Mouse (Mus musculus) CH12.LX (cell line): ENCODE data around the gene Inpp5b. TPM values are rescaled to one million over a fixed set of nuclear protein-coding genes. Genes with fewer than 3 reads are reported as not detected.

Experiments used
- DNase-seq: peaks from one replicate; pipeline ENCODE4 v3.0.0-alpha.2; 2013; ENCODE audit errors: extremely low read depth
- H3K27ac ChIP-seq: 2 replicates; pipeline ENCODE4 v1.5.1; 2012; ENCODE audit warnings: low read depth, mild to moderate bottlenecking, control low read depth, moderate library complexity; ENCODE audit not compliant: insufficient read depth
- H3K27me3 ChIP-seq: replicated peaks from 2 replicates; pipeline ENCODE3; 2012; ENCODE audit warnings: inconsistent platforms
- H3K36me3 ChIP-seq, 2 experiments: replicated peaks in 1 of 2; 2 replicates each; pipeline versions ENCODE3 to v1.6.1; 2012; ENCODE audit warnings: inconsistent platforms in 1 of 2, low read length in 1 of 2, mild to moderate bottlenecking in 1 of 2, mixed read lengths in 1 of 2, moderate library complexity in 1 of 2; ENCODE audit not compliant: control insufficient read depth in 1 of 2, insufficient read depth in 1 of 2
- H3K4me1 ChIP-seq, 2 experiments: 2 replicates each; pipeline ENCODE4 v1.6.1; 2012; ENCODE audit warnings: inconsistent platforms in 1 of 2, moderate library complexity in 1 of 2; ENCODE audit not compliant: insufficient read depth in 2 of 2, control insufficient read depth in 1 of 2
- H3K4me2 ChIP-seq: 2 replicates; pipeline ENCODE4 v1.6.1; 2012; ENCODE audit warnings: low read depth, mild to moderate bottlenecking, control low read depth; ENCODE audit not compliant: poor library complexity, insufficient read depth, severe bottlenecking
- H3K4me3 ChIP-seq, 3 experiments: fragments of 150-350 bp in 1 of 3; sonication (generic) in 1 of 3; replicated peaks in 1 of 3; 2 replicates each; pipeline versions ENCODE3 to v1.5.1; 2011 to 2012; ENCODE audit warnings: low read depth in 2 of 3, low read length in 2 of 3, mild to moderate bottlenecking in 2 of 3, moderate library complexity in 2 of 3, control low read depth in 1 of 3, improper control_type of control experiment in 1 of 3, inconsistent platforms in 1 of 3, mixed read lengths in 1 of 3; ENCODE audit not compliant: poor library complexity in 1 of 3
- H3K79me2 ChIP-seq: replicated peaks from 2 replicates; pipeline ENCODE4 v1.6.1; 2012; ENCODE audit warnings: mild to moderate bottlenecking, moderate library complexity; ENCODE audit not compliant: control insufficient read depth, poor library complexity, insufficient read depth, severe bottlenecking; ENCODE audit errors: extremely low read depth
- H3K9ac ChIP-seq: 2 replicates; pipeline ENCODE4 v1.6.1; 2012; ENCODE audit warnings: low read depth, mild to moderate bottlenecking, control low read depth, moderate library complexity; ENCODE audit not compliant: insufficient read depth
- H3K9me3 ChIP-seq: replicated peaks from 2 replicates; pipeline ENCODE3; 2012; ENCODE audit warnings: low read length, inconsistent platforms, mixed read lengths
- BHLHE40 ChIP-seq: IDR thresholded peaks from 2 replicates; pipeline ENCODE4 v1.6.1; 2011; ENCODE audit warnings: mild to moderate bottlenecking, low read depth, low read length, improper control_type of control experiment
- CHD1 ChIP-seq: IDR thresholded peaks from 2 replicates; pipeline ENCODE4 v1.6.1; 2012; ENCODE audit warnings: low read depth, low read length, improper control_type of control experiment, inconsistent platforms
- CHD2 ChIP-seq: IDR thresholded peaks from 2 replicates; pipeline ENCODE4 v1.6.1; 2011; ENCODE audit warnings: low read length, improper control_type of control experiment
- CTCF ChIP-seq, 2 experiments: IDR thresholded peaks in 1 of 2; conservative IDR thresholded peaks in 1 of 2; 2 replicates each; pipeline ENCODE4 v1.5.1; 2011 to 2012; ENCODE audit warnings: low read depth in 2 of 2, low read length in 2 of 2, improper control_type of control experiment in 1 of 2, inconsistent platforms in 1 of 2, mild to moderate bottlenecking in 1 of 2, moderate library complexity in 1 of 2
- ELF1 ChIP-seq: IDR thresholded peaks from 2 replicates; pipeline ENCODE4 v1.6.1; 2014; ENCODE audit warnings: low read depth, mild to moderate bottlenecking, inconsistent platforms, low read length, improper control_type of control experiment
- EP300 ChIP-seq: IDR thresholded peaks from 2 replicates; pipeline ENCODE4 v1.6.1; 2011; ENCODE audit warnings: low read length, improper control_type of control experiment
- ETS1 ChIP-seq: conservative IDR thresholded peaks from 2 replicates; pipeline ENCODE4 v1.6.1; 2012; ENCODE audit warnings: low read depth, mild to moderate bottlenecking, inconsistent platforms, low read length, improper control_type of control experiment, moderate library complexity
- HCFC1 ChIP-seq: IDR thresholded peaks from 2 replicates; pipeline ENCODE4 v1.6.1; 2012; ENCODE audit warnings: low read depth, mild to moderate bottlenecking, inconsistent platforms, low read length, improper control_type of control experiment
- IRF4 ChIP-seq: IDR thresholded peaks from 2 replicates; pipeline ENCODE4 v1.6.1; 2014; ENCODE audit warnings: low read depth, mild to moderate bottlenecking, inconsistent platforms, low read length, improper control_type of control experiment
- JUN ChIP-seq: IDR thresholded peaks from 2 replicates; pipeline ENCODE4 v1.6.1; 2011; ENCODE audit warnings: low read depth, mild to moderate bottlenecking, low read length, improper control_type of control experiment, moderate library complexity; ENCODE audit not compliant: insufficient read depth
- JUND ChIP-seq: conservative IDR thresholded peaks from 2 replicates; pipeline ENCODE4 v1.6.1; 2011; ENCODE audit warnings: low read depth, low read length, improper control_type of control experiment
- KAT2A ChIP-seq: IDR thresholded peaks from 2 replicates; pipeline ENCODE4 v1.6.1; 2012; ENCODE audit warnings: low read length, improper control_type of control experiment, inconsistent platforms; ENCODE audit not compliant: insufficient replicate concordance
- MAFK ChIP-seq: IDR thresholded peaks from 2 replicates; pipeline ENCODE4 v1.6.1; 2011; ENCODE audit warnings: low read length, improper control_type of control experiment; ENCODE audit not compliant: insufficient replicate concordance
- MAX ChIP-seq: IDR thresholded peaks from 2 replicates; pipeline ENCODE4 v1.6.1; 2011; ENCODE audit warnings: low read length, improper control_type of control experiment
- MEF2A ChIP-seq: IDR thresholded peaks from 2 replicates; pipeline ENCODE4 v1.6.1; 2014; ENCODE audit warnings: low read depth, mild to moderate bottlenecking, inconsistent platforms, low read length, improper control_type of control experiment, borderline replicate concordance
- MXI1 ChIP-seq: IDR thresholded peaks from 2 replicates; pipeline ENCODE4 v1.6.1; 2011; ENCODE audit warnings: mild to moderate bottlenecking, low read depth, low read length, improper control_type of control experiment
- NELFE ChIP-seq: IDR thresholded peaks from 2 replicates; pipeline ENCODE4 v1.6.1; 2011; ENCODE audit warnings: low read depth, low read length, improper control_type of control experiment
- POLR2A ChIP-seq: IDR thresholded peaks from 2 replicates; pipeline ENCODE4 v1.6.1; 2011; ENCODE audit warnings: low read depth, mild to moderate bottlenecking, improper control_type of control experiment, low read length
- POLR2AphosphoS2 ChIP-seq: IDR thresholded peaks from 2 replicates; pipeline ENCODE4 v1.6.1; 2011; ENCODE audit warnings: low read depth, low read length, improper control_type of control experiment
- RCOR1 ChIP-seq: conservative IDR thresholded peaks from 2 replicates; pipeline ENCODE4 v1.6.1; 2012; ENCODE audit warnings: low read depth, mild to moderate bottlenecking, inconsistent platforms, low read length, improper control_type of control experiment
- SIN3A ChIP-seq: IDR thresholded peaks from 2 replicates; pipeline ENCODE4 v1.6.1; 2012; ENCODE audit warnings: low read length, improper control_type of control experiment, inconsistent platforms
- SMC3 ChIP-seq: IDR thresholded peaks from 2 replicates; pipeline ENCODE4 v1.6.1; 2011; ENCODE audit warnings: low read depth, low read length, improper control_type of control experiment
- TBP ChIP-seq: conservative IDR thresholded peaks from 2 replicates; pipeline ENCODE4 v1.6.1; 2011; ENCODE audit warnings: low read depth, low read length, improper control_type of control experiment
- TCF12 ChIP-seq: IDR thresholded peaks from 2 replicates; pipeline ENCODE4 v1.6.1; 2014; ENCODE audit warnings: low read depth, mild to moderate bottlenecking, inconsistent platforms, low read length, improper control_type of control experiment
- UBTF ChIP-seq: IDR thresholded peaks from 2 replicates; pipeline ENCODE4 v1.6.1; 2012; ENCODE audit warnings: low read depth, mild to moderate bottlenecking, inconsistent platforms, low read length, improper control_type of control experiment, moderate library complexity
- ZKSCAN1 ChIP-seq: IDR thresholded peaks from 2 replicates; pipeline ENCODE4 v1.6.1; 2012; ENCODE audit warnings: low read depth, inconsistent platforms, low read length, improper control_type of control experiment, borderline replicate concordance
- ZMIZ1 ChIP-seq: IDR thresholded peaks from 2 replicates; pipeline ENCODE4 v1.6.1; 2012; ENCODE audit warnings: low read depth, mild to moderate bottlenecking, inconsistent platforms, low read length, improper control_type of control experiment
- ZNF384 ChIP-seq: IDR thresholded peaks from 2 replicates; pipeline ENCODE4 v1.6.1; 2012; ENCODE audit warnings: low read depth, low read length, improper control_type of control experiment, inconsistent platforms
- dilution Hi-C: fragments of 300-500 bp; cut with MboI; formaldehyde crosslinking; loops from 2 replicates; pipeline ENCODE4 v1.14.3; 2020; ENCODE audit warnings: low sequenced_read_pairs; ENCODE audit not compliant: extremely low pct_unique_long_range_greater_than_20kb, extremely low pct_ligation_motif_present
- in situ Hi-C: fragments of 300-500 bp; cut with MboI; formaldehyde crosslinking; loops from 3 replicates; pipeline ENCODE4 v1.14.3; 2019; ENCODE audit warnings: low sequenced_read_pairs, low pct_ligation_motif_present, low pct_unique_long_range_greater_than_20kb, mixed read lengths
- polyA plus RNA-seq: library from polyadenylated mRNA; unstranded; fragments of >175 nt; gene quantifications from 2 replicates; pipeline ENCODE4 v1.2.1, GENCODE M21; 2012; ENCODE audit warnings: low read depth; ENCODE audit not compliant: insufficient read length
- total RNA-seq, 2 experiments: library from RNA; depleted of rRNA; stranded (reverse); fragments of 300-350 nt in 1 of 2; fragments of >200 nt in 1 of 2; gene quantifications; 2 replicates each; pipeline ENCODE4 v1.2.3; 2012 to 2014

The Inpp5b gene
- 25.9 and 26.2 TPM in 2 replicates for total RNA-seq (2012; rRNA removed)
- 30.2 and 34.0 TPM in 2 replicates for total RNA-seq (2014; rRNA removed)
- polyA plus RNA-seq: 21.1 and 25.6 TPM in 2 replicates

- in situ Hi-C loops (no loop called here), dilution Hi-C loops (no loop called here)
- Histone ChIP-seq H3K79me2 (peaks cover 4% of the 10 kb centered on the region; the same call in 1 of the 2 replicates), H3K36me3 (peaks cover 19 to 39% of the 10 kb centered on the region in 2 experiments), H3K4me3 (peak within 1 kb of the TSS; percentile 75 to 94 (median 80)), H3K27me3 (no peaks in the 10 kb centered on the region), H3K4me1 (peaks cover 26 to 67% of the 10 kb centered on the region in 2 experiments), H3K4me2 (peak within 1 kb of the TSS; percentile 72), H3K9me3 (no peaks in the 10 kb centered on the region), H3K27ac (peak within 1 kb of the TSS; percentile 69), H3K9ac (peak within 1 kb of the TSS; percentile 68)
- DNase-seq: peak; percentile 84
- TF ChIP-seq POLR2A (peak; percentile 69), SIN3A (peak; percentile 70), MAX (no peak), BHLHE40 (no peak), HCFC1 (peak; percentile 97), ZKSCAN1 (no peak), NELFE (no peak; the same call in 1 of the 2 replicates), IRF4 (peak; percentile 14; the same call in 1 of the 2 replicates), TBP (peak; percentile 61), ELF1 (peak; percentile 44; the same call in 1 of the 2 replicates), ZNF384 (no peak), JUN (peak; percentile 84), POLR2AphosphoS2 (no peak), TCF12 (peak; percentile 41; the same call in 1 of the 2 replicates), MAFK (no peak), KAT2A (peak; percentile 88; the same call in 1 of the 2 replicates), RCOR1 (no peak), EP300 (peak; percentile 57), MXI1 (no peak; the same call in 1 of the 2 replicates), CHD1 (peak; percentile 96), SMC3 (no peak), JUND (peak; percentile 78), CHD2 (peak; percentile 74), ETS1 (no peak; the same call in 1 of the 2 replicates), UBTF (0 out of 2 replicates have a peak, but pooled peaks have one; percentile 39), MEF2A (peak; percentile 71; the same call in 1 of the 2 replicates), CTCF (conservative IDR thresholded peaks at IDR 0.05 in 1 of 2, IDR thresholded peaks at IDR 0.05 in 1 of 2; ENCODE audit: low read depth in 2 of 2, low read length in 2 of 2) (peak in 1 of 2 experiments; percentile 17; a peak in 1 of 4 replicates), ZMIZ1 (0 out of 2 replicates have a peak, but pooled peaks have one; percentile 22)
Measured at GRCm38 (mm10) chr4:124741376-124742343, at the start of gene Inpp5b. Inpp5b (plus strand) TSS chr4:124741850.
